Mouse (Mus musculus): ENCODE measurements around the gene Zfp62. TPM values are rescaled to one million over a fixed set of nuclear protein-coding genes. Genes with fewer than 3 reads are reported as not detected.

Gene Zfp62
- polyA plus RNA-seq, 1 experiment from 2014 or later = 8.4 TPM

- WGBS = 65% methylated on average over 15 of the region's 15 CpGs
- no peak overlapping the region for H3K4me3 ChIP-seq (ENCODE audit: low read depth, low read length)
- no peak overlapping the region for H3K9ac ChIP-seq (ENCODE audit: low read depth, low read length)
- H3K27ac ChIP-seq (ENCODE audit: low read depth, low read length) = no peak overlapping the region
- ATAC-seq = no peak
- H3K9me3 ChIP-seq (ENCODE audit: control insufficient read depth) = no peaks in the 10 kb centered on the region
- no peak overlapping the region for H3K4me2 ChIP-seq (replicated peaks; ENCODE audit: low read depth)
- peaks cover 9% of the 10 kb centered on the region for H3K36me3 ChIP-seq (ENCODE audit: control insufficient read depth, insufficient read depth)
- H3K27me3 ChIP-seq (replicated peaks; ENCODE audit: control insufficient read depth, insufficient read depth, low read length) = no peaks in the 10 kb centered on the region
- no peak for TF ChIP-seq CTCF (IDR thresholded peaks at IDR 0.05; ENCODE audit: low read depth)
- H3K4me1 ChIP-seq (replicated peaks; ENCODE audit: control insufficient read depth, insufficient read depth, low read length) = peaks cover 3% of the 10 kb centered on the region; the same call in 1 of the 2 replicates
Measured at GRCm38 (mm10) chr11:49267970-49268579, 65.0 kb downstream of the Zfp62 start.

Other genes with a start within 250 kb of the Zfp62 start
- gene Olfr56, start 224.4 kb upstream of the Zfp62 start, polyA plus RNA-seq (2015; fragmentation: Nextera tagmentation; extraction: Ambion mirVana) = 0.30 and 0.33 TPM in 2 replicates
- 0.43 and 0.48 TPM in 2 replicates for gene 9930111J21Rik1, start 223.9 kb upstream of the Zfp62 start, polyA plus RNA-seq (2015; fragmentation: Nextera tagmentation; extraction: Ambion mirVana)
- gene Gm12185, start 211.1 kb upstream of the Zfp62 start, polyA plus RNA-seq (2015; fragmentation: Nextera tagmentation; extraction: Ambion mirVana) = 0.04 TPM in 1 of 2 replicates, not detected in the other
- 5.2 and 5.4 TPM in 2 replicates for gene Tgtp1, start 209.1 kb upstream of the Zfp62 start, polyA plus RNA-seq (2015; fragmentation: Nextera tagmentation; extraction: Ambion mirVana)
- 0.48 and 0.61 TPM in 2 replicates for gene 9930111J21Rik2, start 152.1 kb upstream of the Zfp62 start, polyA plus RNA-seq (2015; fragmentation: Nextera tagmentation; extraction: Ambion mirVana)
- gene Tgtp2, start 139.1 kb upstream of the Zfp62 start, polyA plus RNA-seq (2015; fragmentation: Nextera tagmentation; extraction: Ambion mirVana) = 2.7 and 2.8 TPM in 2 replicates
- gene Ifi47, start 126.7 kb upstream of the Zfp62 start, polyA plus RNA-seq (2015; fragmentation: Nextera tagmentation; extraction: Ambion mirVana) = 29.2 and 29.5 TPM in 2 replicates
- gene Olfr1396, start 88.4 kb upstream of the Zfp62 start, polyA plus RNA-seq (2015; fragmentation: Nextera tagmentation; extraction: Ambion mirVana) = 0.04 TPM in 1 of 2 replicates, not detected in the other
- gene Olfr1395, start 61.0 kb upstream of the Zfp62 start, polyA plus RNA-seq (2015; fragmentation: Nextera tagmentation; extraction: Ambion mirVana) = not detected in 2 replicates
- gene Olfr1394, start 48.9 kb upstream of the Zfp62 start, polyA plus RNA-seq (2015; fragmentation: Nextera tagmentation; extraction: Ambion mirVana) = not detected in 2 replicates
- gene Btnl9, start 16.1 kb upstream of the Zfp62 start, polyA plus RNA-seq (2015; fragmentation: Nextera tagmentation; extraction: Ambion mirVana) = 0.75 and 0.86 TPM in 2 replicates
- gene Mgat1, start 40.9 kb downstream of the Zfp62 start, polyA plus RNA-seq (2015; fragmentation: Nextera tagmentation; extraction: Ambion mirVana) = 59.0 and 62.2 TPM in 2 replicates
- 0.16 TPM in 1 of 2 replicates, not detected in the other for gene Olfr1393, start 75.0 kb downstream of the Zfp62 start, polyA plus RNA-seq (2015; fragmentation: Nextera tagmentation; extraction: Ambion mirVana)
- 0.08 TPM in 1 of 2 replicates, not detected in the other for gene Olfr1392, start 82.0 kb downstream of the Zfp62 start, polyA plus RNA-seq (2015; fragmentation: Nextera tagmentation; extraction: Ambion mirVana)
- not detected in 2 replicates for gene Olfr10, start 101.4 kb downstream of the Zfp62 start, polyA plus RNA-seq (2015; fragmentation: Nextera tagmentation; extraction: Ambion mirVana)
- not detected in 2 replicates for gene Olfr1391, start 119.5 kb downstream of the Zfp62 start, polyA plus RNA-seq (2015; fragmentation: Nextera tagmentation; extraction: Ambion mirVana)
- gene Olfr1390, start 131.9 kb downstream of the Zfp62 start, polyA plus RNA-seq (2015; fragmentation: Nextera tagmentation; extraction: Ambion mirVana) = not detected in 2 replicates
- gene Olfr1389, start 219.8 kb downstream of the Zfp62 start, polyA plus RNA-seq (2015; fragmentation: Nextera tagmentation; extraction: Ambion mirVana) = not detected in 2 replicates
- 0.10 TPM in 2 replicates for gene Olfr1388, start 233.3 kb downstream of the Zfp62 start, polyA plus RNA-seq (2015; fragmentation: Nextera tagmentation; extraction: Ambion mirVana)

Measured in intestine, postnatal 0 days (tissue).